Mouse (Mus musculus) kidney, embryonic 14.5 days (tissue): ENCODE measurements around the gene Kcne4. TPM values are rescaled to one million over a fixed set of nuclear protein-coding genes. Genes with fewer than 3 reads are reported as not detected.

ENCODE experiments used
- ATAC-seq: fragments of 200-750 bp; cut with Nextera tagmentation; 2 replicates; pipeline ENCODE4 v1.8.0; 2017; ENCODE audit warnings: moderate number of reproducible peaks, mild to moderate bottlenecking, moderate TSS enrichment, moderate library complexity; ENCODE audit not compliant: low FRiP score, low TSS enrichment
- H3K27ac ChIP-seq: fragments of 300-500 bp; sonication (generic); 2 replicates; pipeline ENCODE4 v1.5.1; 2014; ENCODE audit warnings: low read depth, mild to moderate bottlenecking, low read length, moderate library complexity, mixed read lengths
- H3K27me3 ChIP-seq: fragments of 300-500 bp; sonication (generic); 2 replicates; pipeline ENCODE4 v1.6.1; 2014; ENCODE audit warnings: mild to moderate bottlenecking, low read length; ENCODE audit not compliant: control insufficient read depth, insufficient read depth
- H3K36me3 ChIP-seq: fragments of 300-500 bp; sonication (generic); 2 replicates; pipeline ENCODE4 v1.6.1; 2014; ENCODE audit warnings: low read length, mixed read lengths; ENCODE audit not compliant: control insufficient read depth, insufficient read depth
- H3K4me1 ChIP-seq: fragments of 300-500 bp; sonication (generic); 2 replicates; pipeline ENCODE4 v1.6.1; 2014; ENCODE audit warnings: low read length, mixed read lengths; ENCODE audit not compliant: control insufficient read depth, insufficient read depth
- H3K4me2 ChIP-seq: fragments of 300-500 bp; sonication (generic); replicated peaks from 2 replicates; pipeline ENCODE4 v1.6.1; 2014; ENCODE audit warnings: low read depth, mild to moderate bottlenecking, low read length
- H3K4me3 ChIP-seq: fragments of 300-500 bp; sonication (generic); 2 replicates; pipeline ENCODE4 v1.5.1; 2014; ENCODE audit warnings: mild to moderate bottlenecking, low read length
- H3K9ac ChIP-seq: fragments of 300-500 bp; sonication (generic); 2 replicates; pipeline ENCODE4 v1.6.1; 2014; ENCODE audit warnings: low read depth, mild to moderate bottlenecking, low read length, moderate library complexity
- H3K9me3 ChIP-seq: fragments of 300-500 bp; sonication (generic); 2 replicates; pipeline ENCODE4 v1.6.1; 2016; ENCODE audit warnings: low read length; ENCODE audit not compliant: control insufficient read depth
- WGBS: fragments of 180-500 bp; shearing (Covaris S2); extraction: QIAGEN DNeasy Blood & Tissue Kit; methylation state at CpG from one replicate; pipeline ENCODE4 v1.1.7; 2014; 5-methylcytosine and 5-hydroxymethylcytosine counted together
- polyA plus RNA-seq: library from polyadenylated mRNA; unstranded; fragments of >200 nt; fragmentation: Nextera tagmentation; extraction: Ambion mirVana; gene quantifications from 2 replicates; pipeline ENCODE4 v1.2.1, GENCODE M21; 2014

The Kcne4 gene
- polyA plus RNA-seq, 1 experiment from 2014 or later, result 4.7 TPM

GRCm38 (mm10) chr1:78864799-78865346, 48.3 kb downstream of the Kcne4 start:
- 79% methylated on average over 4 of the region's 4 CpGs for WGBS
- H3K9me3 ChIP-seq, result no peaks in the 10 kb centered on the region
- no peak overlapping the region for H3K27ac ChIP-seq
- no peaks in the 10 kb centered on the region for H3K27me3 ChIP-seq
- peaks cover 6% of the 10 kb centered on the region; the same call in 1 of the 2 replicates for H3K4me1 ChIP-seq
- no peak overlapping the region for H3K9ac ChIP-seq
- no peaks in the 10 kb centered on the region for H3K36me3 ChIP-seq
- no peak overlapping the region for H3K4me2 ChIP-seq
- ATAC-seq, result no peak
- H3K4me3 ChIP-seq, result no peak overlapping the region

GRCm38 (mm10) chr1:78865991-78866390, 49.4 kb downstream of the Kcne4 start:
- H3K4me1 ChIP-seq, result peaks cover 6% of the 10 kb centered on the region; the same call in 1 of the 2 replicates
- no peak for ATAC-seq
- H3K4me3 ChIP-seq, result no peak overlapping the region
- H3K4me2 ChIP-seq, result no peak overlapping the region
- H3K36me3 ChIP-seq, result no peaks in the 10 kb centered on the region
- WGBS, result 90% methylated on average over 5 of the region's 5 CpGs
- no peak overlapping the region for H3K9ac ChIP-seq
- H3K27me3 ChIP-seq, result no peaks in the 10 kb centered on the region
- H3K9me3 ChIP-seq, result no peaks in the 10 kb centered on the region
- H3K27ac ChIP-seq, result no peak overlapping the region

- Histone ChIP-seq H3K4me1 (peaks cover 6% of the 10 kb centered on the region; the same call in 1 of the 2 replicates), H3K36me3 (no peaks in the 10 kb centered on the region), H3K27ac (no peak overlapping the region), H3K4me3 (no peak overlapping the region), H3K9me3 (no peaks in the 10 kb centered on the region), H3K27me3 (no peaks in the 10 kb centered on the region), H3K4me2 (no peak overlapping the region), H3K9ac (no peak overlapping the region)
- no peak for ATAC-seq
- WGBS, result 91% methylated on average over 2 of the region's 2 CpGs
Observed at GRCm38 (mm10) chr1:78866455-78866854, 49.9 kb downstream of the Kcne4 start.

Other genes with a start within 250 kb of the Kcne4 start
- 45.8 and 97.7 TPM in 2 replicates for gene Acsl3, start 158.9 kb upstream of the Kcne4 start, polyA plus RNA-seq
- 3.0 and 7.6 TPM in 2 replicates for gene Utp14b, start 158.7 kb upstream of the Kcne4 start, polyA plus RNA-seq